Mouse (Mus musculus): ENCODE measurements around the gene Commd7. TPM values are rescaled to one million over a fixed set of nuclear protein-coding genes. Genes with fewer than 3 reads are reported as not detected.

Commd7 gene
- polyA plus RNA-seq, 1 experiment from 2014 or later: 88.4 TPM

- H3K4me1 ChIP-seq (ENCODE audit: control insufficient read depth, insufficient read depth, low read length): peaks cover 22% of the 10 kb centered on the region
- WGBS: 34% methylated on average over 14 of the region's 14 CpGs
- ATAC-seq: peak; percentile 10; the same call in 1 of the 2 replicates
- peak overlapping the region; percentile 66 for H3K27ac ChIP-seq (ENCODE audit: low read length)
- no peak overlapping the region for H3K4me3 ChIP-seq (ENCODE audit: low read length)
- no peaks in the 10 kb centered on the region for H3K36me3 ChIP-seq (ENCODE audit: control insufficient read depth, insufficient read depth, low read length)
- H3K9me3 ChIP-seq (ENCODE audit: control insufficient read depth, low read length): no peaks in the 10 kb centered on the region
- H3K27me3 ChIP-seq (replicated peaks; ENCODE audit: control insufficient read depth, insufficient read depth, low read length): no peaks in the 10 kb centered on the region
- no peak overlapping the region for H3K4me2 ChIP-seq (ENCODE audit: low read depth, low read length)
- H3K9ac ChIP-seq (ENCODE audit: low read depth, low read length): peak overlapping the region; percentile 60
These were observed 21.9 kb downstream of the Commd7 start for GRCm38 (mm10) chr2:153610426-153611240.

GRCm38 (mm10) chr2:153609548-153609947 lies 23.0 kb downstream of the Commd7 start:
- ATAC-seq: peak; percentile 68
- no peaks in the 10 kb centered on the region for H3K9me3 ChIP-seq (ENCODE audit: control insufficient read depth, low read length)
- no peak overlapping the region for H3K27ac ChIP-seq (ENCODE audit: low read length)
- peak overlapping the region; percentile 19; the same call in 1 of the 2 replicates for H3K9ac ChIP-seq (ENCODE audit: low read depth, low read length)
- H3K27me3 ChIP-seq (replicated peaks; ENCODE audit: control insufficient read depth, insufficient read depth, low read length): no peaks in the 10 kb centered on the region
- no peak overlapping the region for H3K4me3 ChIP-seq (ENCODE audit: low read length)
- WGBS: 15% methylated on average over 9 of the region's 9 CpGs
- peaks cover 22% of the 10 kb centered on the region for H3K4me1 ChIP-seq (ENCODE audit: control insufficient read depth, insufficient read depth, low read length)
- H3K4me2 ChIP-seq (ENCODE audit: low read depth, low read length): no peak overlapping the region
- no peaks in the 10 kb centered on the region for H3K36me3 ChIP-seq (ENCODE audit: control insufficient read depth, insufficient read depth, low read length)

GRCm38 (mm10) chr2:153609058-153609457 lies 23.5 kb downstream of the Commd7 start:
- no peak for ATAC-seq
- Histone ChIP-seq H3K4me2 (ENCODE audit: low read depth, low read length) (no peak overlapping the region), H3K4me1 (ENCODE audit: control insufficient read depth, insufficient read depth, low read length) (peaks cover 22% of the 10 kb centered on the region), H3K9ac (ENCODE audit: low read depth, low read length) (no peak overlapping the region), H3K9me3 (ENCODE audit: control insufficient read depth, low read length) (no peaks in the 10 kb centered on the region), H3K27ac (ENCODE audit: low read length) (no peak overlapping the region), H3K27me3 (replicated peaks; ENCODE audit: control insufficient read depth, insufficient read depth, low read length) (no peaks in the 10 kb centered on the region), H3K36me3 (ENCODE audit: control insufficient read depth, insufficient read depth, low read length) (no peaks in the 10 kb centered on the region), H3K4me3 (ENCODE audit: low read length) (no peak overlapping the region)
- WGBS: 88% methylated on average over 8 of the region's 8 CpGs

GRCm38 (mm10) chr2:153607870-153608515 lies 24.6 kb downstream of the Commd7 start:
- 65% methylated on average over 13 of the region's 13 CpGs for WGBS
- peak overlapping the region; percentile 27; the same call in 1 of the 2 replicates for H3K27ac ChIP-seq (ENCODE audit: low read length)
- H3K9ac ChIP-seq (ENCODE audit: low read depth, low read length): no peak overlapping the region
- no peak overlapping the region for H3K4me3 ChIP-seq (ENCODE audit: low read length)
- H3K9me3 ChIP-seq (ENCODE audit: control insufficient read depth, low read length): no peaks in the 10 kb centered on the region
- no peak overlapping the region for H3K4me2 ChIP-seq (ENCODE audit: low read depth, low read length)
- ATAC-seq: peak; percentile 54
- no peaks in the 10 kb centered on the region for H3K36me3 ChIP-seq (ENCODE audit: control insufficient read depth, insufficient read depth, low read length)
- H3K4me1 ChIP-seq (ENCODE audit: control insufficient read depth, insufficient read depth, low read length): peaks cover 19% of the 10 kb centered on the region
- H3K27me3 ChIP-seq (replicated peaks; ENCODE audit: control insufficient read depth, insufficient read depth, low read length): no peaks in the 10 kb centered on the region

- no peak overlapping the region for H3K4me2 ChIP-seq (ENCODE audit: low read depth, low read length)
- no peak for ATAC-seq
- H3K9ac ChIP-seq (ENCODE audit: low read depth, low read length): no peak overlapping the region
- no peaks in the 10 kb centered on the region for H3K9me3 ChIP-seq (ENCODE audit: control insufficient read depth, low read length)
- H3K36me3 ChIP-seq (ENCODE audit: control insufficient read depth, insufficient read depth, low read length): no peaks in the 10 kb centered on the region
- H3K27ac ChIP-seq (ENCODE audit: low read length): no peak overlapping the region
- 85% methylated on average over 3 of the region's 3 CpGs for WGBS
- H3K27me3 ChIP-seq (replicated peaks; ENCODE audit: control insufficient read depth, insufficient read depth, low read length): no peaks in the 10 kb centered on the region
- no peak overlapping the region for H3K4me3 ChIP-seq (ENCODE audit: low read length)
- H3K4me1 ChIP-seq (ENCODE audit: control insufficient read depth, insufficient read depth, low read length): peaks cover 13% of the 10 kb centered on the region
These were observed 26.2 kb downstream of the Commd7 start for GRCm38 (mm10) chr2:153606421-153606820.

- no peak overlapping the region for H3K4me2 ChIP-seq (ENCODE audit: low read depth, low read length)
- no peak for ATAC-seq
These were observed 28.9 kb downstream of the Commd7 start for GRCm38 (mm10) chr2:153603724-153604123.

GRCm38 (mm10) chr2:153600667-153601648 lies 31.6 kb downstream of the Commd7 start:
- Histone ChIP-seq H3K27ac (ENCODE audit: low read length) (no peak overlapping the region), H3K9ac (ENCODE audit: low read depth, low read length) (no peak overlapping the region), H3K4me1 (ENCODE audit: control insufficient read depth, insufficient read depth, low read length) (0 out of 2 replicates have a peak, but pooled peaks cover 6% of the 10 kb centered on the region), H3K4me3 (ENCODE audit: low read length) (no peak overlapping the region), H3K36me3 (ENCODE audit: control insufficient read depth, insufficient read depth, low read length) (no peaks in the 10 kb centered on the region), H3K9me3 (ENCODE audit: control insufficient read depth, low read length) (no peaks in the 10 kb centered on the region), H3K4me2 (ENCODE audit: low read depth, low read length) (no peak overlapping the region), H3K27me3 (replicated peaks; ENCODE audit: control insufficient read depth, insufficient read depth, low read length) (no peaks in the 10 kb centered on the region)
- ATAC-seq: peak; percentile 72
- WGBS: 50% methylated on average over 15 of the region's 16 CpGs

More at GRCm38 (mm10) chr2:153603724-153604123, 28.9 kb downstream of the Commd7 start:
- Histone ChIP-seq H3K9me3 (ENCODE audit: control insufficient read depth, low read length) (no peaks in the 10 kb centered on the region), H3K4me3 (ENCODE audit: low read length) (no peak overlapping the region), H3K4me1 (ENCODE audit: control insufficient read depth, insufficient read depth, low read length) (peaks cover 11% of the 10 kb centered on the region), H3K36me3 (ENCODE audit: control insufficient read depth, insufficient read depth, low read length) (no peaks in the 10 kb centered on the region), H3K27ac (ENCODE audit: low read length) (no peak overlapping the region), H3K9ac (ENCODE audit: low read depth, low read length) (no peak overlapping the region), H3K27me3 (replicated peaks; ENCODE audit: control insufficient read depth, insufficient read depth, low read length) (no peaks in the 10 kb centered on the region)
- WGBS: 38% methylated on average over 4 of the region's 4 CpGs

GRCm38 (mm10) chr2:153600021-153600666 lies 32.4 kb downstream of the Commd7 start:
- Histone ChIP-seq H3K4me3 (ENCODE audit: low read length) (no peak overlapping the region), H3K9me3 (ENCODE audit: control insufficient read depth, low read length) (no peaks in the 10 kb centered on the region), H3K27me3 (replicated peaks; ENCODE audit: control insufficient read depth, insufficient read depth, low read length) (no peaks in the 10 kb centered on the region), H3K4me1 (ENCODE audit: control insufficient read depth, insufficient read depth, low read length) (0 out of 2 replicates have a peak, but pooled peaks cover 6% of the 10 kb centered on the region), H3K36me3 (ENCODE audit: control insufficient read depth, insufficient read depth, low read length) (no peaks in the 10 kb centered on the region), H3K4me2 (ENCODE audit: low read depth, low read length) (no peak overlapping the region), H3K9ac (ENCODE audit: low read depth, low read length) (no peak overlapping the region), H3K27ac (ENCODE audit: low read length) (no peak overlapping the region)
- 64% methylated on average over 6 of the region's 6 CpGs for WGBS
- peak; percentile 75 for ATAC-seq

Measured in intestine, embryonic 16.5 days (tissue).